Mouse (Mus musculus): ENCODE data around the gene Olfr285. TPM values are rescaled to one million over a fixed set of nuclear protein-coding genes. Genes with fewer than 3 reads are reported as not detected.

Gene Olfr285
- not detected in 2 replicates for total RNA-seq (2012; rRNA removed)
- not detected in 2 replicates for total RNA-seq (2014; rRNA removed)
- not detected in 2 replicates for polyA plus RNA-seq (2012; ENCODE audit: insufficient read length, low read depth)

GRCm38 (mm10) chr15:98317177-98317724 lies at the start of gene Olfr285:
TSS of gene Olfr285 (minus strand) at chr15:98317353.
- Histone ChIP-seq H3K27ac (ENCODE audit: insufficient read depth, low read depth) (no peak within 1 kb of the TSS), H3K4me3 (replicated peaks in 1 of 3; ENCODE audit: low read depth in 2 of 3, low read length in 2 of 3, poor library complexity in 1 of 3) (no peak within 1 kb of the TSS), H3K79me2 (replicated peaks; ENCODE audit: control insufficient read depth, extremely low read depth, insufficient read depth, poor library complexity, severe bottlenecking) (no peaks in the 10 kb centered on the region), H3K27me3 (replicated peaks) (peaks cover 50% of the 10 kb centered on the region), H3K36me3 (replicated peaks in 1 of 2; ENCODE audit: control insufficient read depth in 1 of 2, insufficient read depth in 1 of 2, low read length in 1 of 2) (no peaks in the 10 kb centered on the region), H3K4me1 (ENCODE audit: control insufficient read depth in 1 of 2, insufficient read depth in 2 of 2) (no peaks in the 10 kb centered on the region), H3K9me3 (replicated peaks; ENCODE audit: low read length) (peaks cover 3% of the 10 kb centered on the region), H3K9ac (ENCODE audit: insufficient read depth, low read depth) (no peak within 1 kb of the TSS), H3K4me2 (ENCODE audit: insufficient read depth, low read depth, poor library complexity, severe bottlenecking) (no peak within 1 kb of the TSS)
- no peak for DNase-seq (ENCODE audit: extremely low read depth)
- in situ Hi-C loops (cut with MboI; ENCODE audit: low pct_ligation_motif_present, low pct_unique_long_range_greater_than_20kb, low sequenced_read_pairs) (no loop called here), dilution Hi-C loops (cut with MboI; ENCODE audit: extremely low pct_ligation_motif_present, extremely low pct_unique_long_range_greater_than_20kb, low sequenced_read_pairs) (no loop called here)
- TF ChIP-seq MAFK (IDR thresholded peaks at IDR 0.05; ENCODE audit: insufficient replicate concordance, low read length) (no peak), JUND (conservative IDR thresholded peaks at IDR 0.05; ENCODE audit: low read depth, low read length) (no peak), ZC3H11A (IDR thresholded peaks at IDR 0.05; ENCODE audit: low read depth, low read length) (no peak), TBP (conservative IDR thresholded peaks at IDR 0.05; ENCODE audit: low read depth, low read length) (no peak), KAT2A (IDR thresholded peaks at IDR 0.05; ENCODE audit: insufficient replicate concordance, low read length) (no peak), ZNF384 (IDR thresholded peaks at IDR 0.05; ENCODE audit: low read depth, low read length) (no peak), MAZ (IDR thresholded peaks at IDR 0.05; ENCODE audit: low read depth, low read length) (no peak), BHLHE40 (IDR thresholded peaks at IDR 0.05; ENCODE audit: low read depth, low read length) (no peak), NRF1 (IDR thresholded peaks at IDR 0.05; ENCODE audit: low read depth, low read length) (no peak), USF1 (IDR thresholded peaks at IDR 0.05; ENCODE audit: low read depth, low read length) (no peak), POLR2AphosphoS2 (IDR thresholded peaks at IDR 0.05; ENCODE audit: low read depth, low read length) (no peak), ELF1 (IDR thresholded peaks at IDR 0.05; ENCODE audit: low read depth, low read length) (no peak), MEF2A (IDR thresholded peaks at IDR 0.05; ENCODE audit: borderline replicate concordance, low read depth, low read length) (no peak), UBTF (IDR thresholded peaks at IDR 0.05; ENCODE audit: low read depth, low read length) (no peak), E2F4 (IDR thresholded peaks at IDR 0.05; ENCODE audit: insufficient replicate concordance, low read depth, low read length) (no peak), NELFE (IDR thresholded peaks at IDR 0.05; ENCODE audit: low read depth, low read length) (no peak), CHD2 (IDR thresholded peaks at IDR 0.05; ENCODE audit: low read length) (no peak)

GRCm38 (mm10) chr15:98340887-98341286 lies 23.7 kb upstream of the Olfr285 start, which contains the start of gene Olfr284:
TSS of gene Olfr284 (minus strand) at chr15:98340987.
- Histone ChIP-seq H3K9ac (ENCODE audit: insufficient read depth, low read depth) (no peak within 1 kb of the TSS), H3K4me3 (replicated peaks in 1 of 3; ENCODE audit: low read depth in 2 of 3, low read length in 2 of 3, poor library complexity in 1 of 3) (no peak within 1 kb of the TSS), H3K9me3 (replicated peaks; ENCODE audit: low read length) (no peaks in the 10 kb centered on the region), H3K27me3 (replicated peaks) (peaks cover 57% of the 10 kb centered on the region), H3K27ac (ENCODE audit: insufficient read depth, low read depth) (no peak within 1 kb of the TSS), H3K79me2 (replicated peaks; ENCODE audit: control insufficient read depth, extremely low read depth, insufficient read depth, poor library complexity, severe bottlenecking) (no peaks in the 10 kb centered on the region), H3K4me2 (ENCODE audit: insufficient read depth, low read depth, poor library complexity, severe bottlenecking) (no peak within 1 kb of the TSS), H3K4me1 (ENCODE audit: control insufficient read depth in 1 of 2, insufficient read depth in 2 of 2) (0 out of 4 replicates have a peak, but pooled peaks cover 0 to 2% of the 10 kb centered on the region in 2 experiments), H3K36me3 (replicated peaks in 1 of 2; ENCODE audit: control insufficient read depth in 1 of 2, insufficient read depth in 1 of 2, low read length in 1 of 2) (no peaks in the 10 kb centered on the region)
- DNase-seq (ENCODE audit: extremely low read depth): no peak
- TF ChIP-seq SMC3 (IDR thresholded peaks at IDR 0.05; ENCODE audit: low read depth, low read length) (no peak), MAFK (IDR thresholded peaks at IDR 0.05; ENCODE audit: insufficient replicate concordance, low read length) (no peak), USF1 (IDR thresholded peaks at IDR 0.05; ENCODE audit: low read depth, low read length) (no peak), EP300 (IDR thresholded peaks at IDR 0.05; ENCODE audit: low read length) (no peak), TCF12 (IDR thresholded peaks at IDR 0.05; ENCODE audit: low read depth, low read length) (no peak), ELF1 (IDR thresholded peaks at IDR 0.05; ENCODE audit: low read depth, low read length) (no peak), MAX (IDR thresholded peaks at IDR 0.05; ENCODE audit: low read length) (no peak)
- in situ Hi-C loops (cut with MboI; ENCODE audit: low pct_ligation_motif_present, low pct_unique_long_range_greater_than_20kb, low sequenced_read_pairs) (no loop called here), dilution Hi-C loops (cut with MboI; ENCODE audit: extremely low pct_ligation_motif_present, extremely low pct_unique_long_range_greater_than_20kb, low sequenced_read_pairs) (no loop called here)
